Mouse (Mus musculus) stomach, embryonic 14.5 days (tissue): ENCODE data around the gene Tmem160. TPM values are rescaled to one million over a fixed set of nuclear protein-coding genes. Genes with fewer than 3 reads are reported as not detected.

ENCODE experiments used
- ATAC-seq: fragments of 200-750 bp; cut with Nextera tagmentation; 2 replicates; pipeline ENCODE4 v1.8.0; 2017; ENCODE audit warnings: low read depth, moderate TSS enrichment; ENCODE audit not compliant: insufficient number of reproducible peaks, insufficient read depth, low FRiP score
- H3K27ac ChIP-seq: fragments of 300-500 bp; sonication (generic); 2 replicates; pipeline ENCODE4 v1.5.1; 2014; ENCODE audit warnings: mild to moderate bottlenecking, low read length, moderate library complexity, mixed read lengths
- H3K27me3 ChIP-seq: fragments of 300-500 bp; sonication (generic); 2 replicates; pipeline ENCODE4 v1.6.1; 2014; ENCODE audit warnings: low read length, control low read depth, mixed read lengths; ENCODE audit not compliant: control insufficient read depth, insufficient read depth
- H3K36me3 ChIP-seq: fragments of 300-500 bp; sonication (generic); 2 replicates; pipeline ENCODE4 v1.6.1; 2014; ENCODE audit warnings: mild to moderate bottlenecking, control low read depth, low read length, moderate library complexity, mixed read lengths; ENCODE audit not compliant: control insufficient read depth, insufficient read depth
- H3K4me1 ChIP-seq: fragments of 300-500 bp; sonication (generic); 2 replicates; pipeline ENCODE4 v1.6.1; 2014; ENCODE audit warnings: low read length, control low read depth, mixed read lengths; ENCODE audit not compliant: control insufficient read depth, insufficient read depth
- H3K4me2 ChIP-seq: fragments of 300-500 bp; sonication (generic); replicated peaks from 2 replicates; pipeline ENCODE4 v1.6.1; 2014; ENCODE audit warnings: low read depth, low read length, control low read depth
- H3K4me3 ChIP-seq: fragments of 300-500 bp; sonication (generic); 2 replicates; pipeline ENCODE4 v1.5.1; 2014; ENCODE audit warnings: low read depth, low read length, control low read depth
- H3K9ac ChIP-seq: fragments of 300-500 bp; sonication (generic); replicated peaks from 2 replicates; pipeline ENCODE4 v1.6.1; 2014; ENCODE audit warnings: low read depth, mild to moderate bottlenecking, control low read depth, low read length, moderate library complexity, mixed read lengths
- H3K9me3 ChIP-seq: fragments of 300-500 bp; sonication (generic); 2 replicates; pipeline ENCODE4 v1.6.1; 2016; ENCODE audit warnings: low read depth, low read length, control low read depth; ENCODE audit not compliant: control insufficient read depth
- WGBS: fragments of 180-500 bp; shearing (Covaris S2); extraction: QIAGEN DNeasy Blood & Tissue Kit; methylation state at CpG from one replicate; pipeline ENCODE4 v1.1.7; 2014; 5-methylcytosine and 5-hydroxymethylcytosine counted together
- polyA plus RNA-seq: library from polyadenylated mRNA; unstranded; fragments of >200 nt; fragmentation: Nextera tagmentation; extraction: Ambion mirVana; gene quantifications from 2 replicates; pipeline ENCODE4 v1.2.1, GENCODE M21; 2014

The Tmem160 gene
- 53.9 and 55.7 TPM in 2 replicates for polyA plus RNA-seq

DNA sequence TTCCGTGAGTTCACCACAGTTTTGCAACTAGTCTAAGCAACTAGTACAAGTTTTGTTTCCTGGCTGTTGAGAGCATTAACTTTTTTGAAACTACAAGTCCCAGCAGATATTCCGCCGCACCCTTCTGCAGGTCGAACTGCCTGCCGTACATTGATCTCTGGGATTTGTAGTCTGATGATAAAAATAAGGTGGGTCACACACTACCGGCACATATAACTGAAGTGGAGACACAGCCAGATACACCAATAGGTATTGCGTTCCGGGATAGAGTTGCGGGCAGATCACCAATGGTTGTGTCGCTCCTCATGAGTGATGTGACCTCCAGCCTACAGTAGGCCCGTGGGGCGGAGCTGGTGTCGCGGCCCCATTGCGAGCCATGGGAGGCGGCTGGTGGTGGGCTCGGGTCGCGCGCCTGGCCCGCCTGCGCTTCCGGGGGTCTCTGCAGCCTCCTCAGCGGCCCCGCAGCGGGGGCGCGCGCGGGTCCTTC is at the start of gene Tmem160:
Gene Tmem160, plus strand, starts transcription at position 193 of the 487 bp plus-strand sequence.
- WGBS, result under 1% methylated on average over 30 of the region's 30 CpGs
- peak within 1 kb of the TSS; percentile 58 for H3K9ac ChIP-seq
- H3K4me1 ChIP-seq, result no peaks in the 10 kb centered on the region
- 0 out of 2 replicates have a peak, but pooled peaks cover 4% of the 10 kb centered on the region for H3K36me3 ChIP-seq
- peak within 1 kb of the TSS; percentile 83 for H3K4me3 ChIP-seq
- peak within 1 kb of the TSS; percentile 86 for H3K4me2 ChIP-seq
- H3K9me3 ChIP-seq, result no peaks in the 10 kb centered on the region
- H3K27me3 ChIP-seq, result no peaks in the 10 kb centered on the region
- H3K27ac ChIP-seq, result peak within 1 kb of the TSS; percentile 33; the same call in 1 of the 2 replicates
- peak; percentile 97 for ATAC-seq

DNA sequence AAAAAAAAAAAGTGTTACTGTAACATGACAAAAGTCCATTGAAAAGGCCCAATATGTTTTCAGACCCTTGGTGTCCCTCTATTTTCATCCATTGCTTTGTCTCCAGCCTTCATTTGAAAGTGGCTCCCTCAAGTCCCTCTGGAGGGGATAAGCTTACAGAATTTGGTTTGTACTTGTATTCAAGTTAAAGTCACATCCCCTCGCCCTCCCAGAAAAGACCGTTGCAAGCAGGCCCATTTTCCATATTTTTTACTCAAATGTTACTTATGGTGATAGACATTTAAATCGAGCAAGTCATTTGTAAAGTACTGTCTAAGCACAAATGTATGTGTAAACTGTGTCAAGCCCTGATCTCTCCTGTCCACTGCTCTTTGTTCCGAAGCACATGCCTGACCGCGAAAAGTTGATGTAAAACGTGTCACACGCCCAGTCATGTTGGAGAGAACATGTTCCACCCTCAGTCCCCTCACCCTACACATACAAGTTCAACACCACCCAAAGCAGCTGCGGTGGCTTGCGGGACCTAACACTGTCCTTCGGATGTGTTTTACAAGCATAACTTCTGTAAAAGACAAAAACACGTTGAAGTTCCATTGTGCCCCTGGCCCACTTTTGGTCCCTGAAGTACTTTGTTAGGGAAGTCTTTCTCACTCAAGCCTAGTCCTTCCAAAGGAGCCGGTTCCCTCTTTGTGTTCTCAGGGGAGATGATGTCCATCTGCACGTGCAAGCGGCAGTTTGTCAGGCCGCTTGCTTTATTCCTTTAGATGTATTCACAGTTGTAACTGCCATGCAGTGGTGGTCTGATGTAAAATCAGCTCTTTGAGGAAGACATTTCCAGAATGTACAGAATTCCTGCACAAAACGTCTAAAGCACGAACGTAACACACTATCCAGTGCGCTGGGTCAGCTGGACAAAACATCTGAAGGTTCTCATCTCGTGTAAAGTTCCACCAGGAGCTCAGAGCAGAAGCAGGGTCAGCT is 49.3 kb upstream of the Tmem160 start:
- 22% methylated on average over 21 of the region's 21 CpGs for WGBS

DNA sequence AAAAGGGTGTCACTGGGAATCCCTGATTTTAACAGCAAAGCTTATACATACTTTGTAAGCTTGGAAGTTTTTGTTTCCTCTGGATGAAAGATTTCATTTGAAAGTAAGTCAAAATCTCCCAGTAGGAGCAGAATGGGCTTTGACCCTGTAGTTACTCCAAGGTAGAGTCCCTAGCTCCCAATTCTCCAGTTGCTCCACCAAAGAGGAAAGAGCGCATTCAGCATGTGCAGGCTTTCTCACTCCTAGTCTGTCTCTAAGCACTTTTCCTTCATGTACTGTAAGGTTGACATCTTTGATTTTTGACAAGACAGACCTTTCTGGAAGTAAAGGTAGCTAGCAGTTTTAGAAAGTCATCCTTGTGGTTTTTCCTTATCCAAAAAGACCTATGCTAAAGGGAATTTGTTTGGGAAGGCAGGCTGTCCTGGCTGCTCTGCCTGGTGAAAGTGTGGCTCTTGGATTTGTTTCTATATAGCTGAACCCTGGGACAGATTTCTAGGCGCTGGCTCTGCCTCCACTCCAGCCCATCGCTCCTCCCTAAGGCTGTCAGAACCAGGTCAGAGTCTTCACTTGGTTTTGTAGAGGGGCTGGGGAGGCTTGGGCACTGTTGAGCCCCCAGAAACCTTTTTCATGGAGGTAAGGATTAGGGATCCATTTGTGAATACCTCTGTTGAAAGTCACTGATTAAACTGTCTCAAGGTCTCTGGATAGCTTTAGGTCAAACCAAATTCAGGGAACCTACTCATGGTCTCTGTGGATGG is 48.1 kb upstream of the Tmem160 start:
- no peaks in the 10 kb centered on the region for H3K36me3 ChIP-seq
- H3K9ac ChIP-seq, result peak overlapping the region; percentile 22; the same call in 1 of the 2 replicates
- H3K9me3 ChIP-seq, result no peaks in the 10 kb centered on the region
- 64% methylated on average over 3 of the region's 3 CpGs for WGBS
- H3K4me3 ChIP-seq, result no peak overlapping the region; the same call in 1 of the 2 replicates
- no peak for ATAC-seq
- peaks cover 28% of the 10 kb centered on the region for H3K4me1 ChIP-seq
- peak overlapping the region; percentile 30 for H3K4me2 ChIP-seq
- peak overlapping the region; percentile 88; the same call in 1 of the 2 replicates for H3K27ac ChIP-seq
- no peaks in the 10 kb centered on the region for H3K27me3 ChIP-seq

More for the DNA sequence above, 49.3 kb upstream of the Tmem160 start:
- Histone ChIP-seq H3K27ac (peak overlapping the region; percentile 100), H3K4me1 (peaks cover 33% of the 10 kb centered on the region), H3K9me3 (no peaks in the 10 kb centered on the region), H3K4me3 (peak overlapping the region; percentile 75), H3K36me3 (no peaks in the 10 kb centered on the region), H3K27me3 (no peaks in the 10 kb centered on the region), H3K4me2 (peak overlapping the region; percentile 98), H3K9ac (peak overlapping the region; percentile 100)
- ATAC-seq, result no peak

DNA sequence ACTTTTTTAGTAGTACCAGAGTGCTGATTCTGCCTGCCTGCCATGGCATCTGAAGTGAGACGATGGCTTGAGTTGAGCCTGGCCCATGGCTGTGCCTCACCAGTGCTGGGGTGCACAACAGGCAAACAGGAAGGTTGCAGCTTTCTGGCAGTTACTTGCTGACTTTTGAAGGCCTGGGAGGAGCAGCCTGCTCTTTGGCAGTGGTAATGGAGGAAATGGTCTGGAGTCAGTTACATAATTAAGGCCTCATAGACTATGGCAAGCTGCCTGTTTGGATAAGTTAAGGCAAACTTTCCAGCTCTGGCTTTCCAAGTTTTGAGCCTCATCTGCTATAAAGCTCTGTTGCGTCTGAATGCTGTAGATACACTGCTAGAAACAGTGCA is 47.5 kb upstream of the Tmem160 start:
- Histone ChIP-seq H3K4me2 (peak overlapping the region; percentile 30), H3K27me3 (no peaks in the 10 kb centered on the region), H3K4me1 (peaks cover 28% of the 10 kb centered on the region), H3K4me3 (no peak overlapping the region; the same call in 1 of the 2 replicates), H3K36me3 (no peaks in the 10 kb centered on the region), H3K9me3 (no peaks in the 10 kb centered on the region), H3K27ac (peak overlapping the region; percentile 88), H3K9ac (peak overlapping the region; percentile 22; the same call in 1 of the 2 replicates)
- ATAC-seq, result no peak
- 38% methylated on average over 2 of the region's 2 CpGs for WGBS

DNA sequence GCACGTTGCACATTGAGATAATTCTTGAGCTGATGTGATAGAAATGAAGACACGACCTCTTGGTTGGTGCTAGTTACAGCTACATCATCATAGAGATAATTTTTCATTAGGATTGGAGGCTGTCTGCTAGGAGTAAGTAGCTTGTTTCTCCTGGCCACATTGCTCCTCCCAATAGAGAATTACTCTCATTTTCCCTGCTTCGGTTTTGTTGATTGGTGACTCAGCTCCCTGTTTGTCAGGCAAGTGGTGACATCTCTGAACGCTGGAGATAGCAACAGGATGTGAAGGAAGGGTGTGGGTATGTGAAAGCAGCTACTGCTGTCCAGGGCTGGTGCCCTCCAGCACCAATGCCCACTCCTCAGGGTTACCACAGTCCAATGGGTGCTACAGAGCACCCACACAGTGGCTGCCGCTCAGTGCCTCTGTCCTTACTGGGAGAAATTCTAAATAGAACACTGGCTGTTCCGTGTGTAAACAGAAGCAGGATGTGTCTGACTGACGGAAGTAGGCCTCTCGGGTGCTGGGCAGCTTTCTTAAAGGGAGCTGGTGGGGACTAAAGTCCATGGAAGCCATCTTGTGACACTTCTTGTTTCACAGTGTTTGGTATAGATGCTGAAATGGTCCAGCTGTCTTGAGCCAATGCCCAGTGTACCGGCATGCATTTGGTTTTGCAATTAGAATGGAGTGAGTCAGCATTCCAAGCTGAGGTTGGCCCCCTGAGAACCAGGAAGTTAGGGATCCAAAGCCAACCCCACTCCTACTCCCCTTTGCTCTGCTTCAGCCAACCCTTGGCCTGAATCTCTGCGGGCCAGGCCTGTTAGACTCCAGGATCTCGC is 46.8 kb upstream of the Tmem160 start:
- Histone ChIP-seq H3K36me3 (no peaks in the 10 kb centered on the region), H3K27me3 (no peaks in the 10 kb centered on the region), H3K9ac (peak overlapping the region; percentile 22; the same call in 1 of the 2 replicates), H3K4me2 (peak overlapping the region; percentile 30), H3K4me1 (peaks cover 28% of the 10 kb centered on the region), H3K27ac (peak overlapping the region; percentile 88), H3K4me3 (no peak overlapping the region), H3K9me3 (no peaks in the 10 kb centered on the region)
- peak; percentile 49 for ATAC-seq
- 28% methylated on average over 11 of the region's 11 CpGs for WGBS

DNA sequence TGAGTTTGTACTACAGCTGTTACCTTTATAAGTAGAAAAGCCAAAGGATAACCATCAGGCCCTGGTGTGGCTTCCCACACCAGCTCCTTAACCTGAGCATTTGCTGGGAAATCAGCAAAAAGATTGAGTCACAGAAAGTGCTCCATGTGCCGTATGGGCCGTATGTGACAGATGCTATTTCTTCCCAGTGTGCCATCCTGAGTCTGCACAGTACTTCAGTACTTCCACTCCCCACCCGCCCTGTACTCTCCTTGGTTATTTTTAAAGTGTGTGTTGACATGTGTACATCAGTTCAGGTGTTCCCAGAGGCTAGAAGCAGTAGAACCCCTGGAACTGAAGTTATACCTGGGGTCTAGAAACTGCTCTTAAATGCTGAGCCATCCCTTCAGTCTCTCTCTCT is 45.6 kb upstream of the Tmem160 start:
- no peak overlapping the region for H3K4me3 ChIP-seq
- H3K4me2 ChIP-seq, result no peak overlapping the region
- H3K9me3 ChIP-seq, result no peaks in the 10 kb centered on the region
- H3K9ac ChIP-seq, result no peak overlapping the region
- peaks cover 30% of the 10 kb centered on the region for H3K4me1 ChIP-seq
- no peaks in the 10 kb centered on the region for H3K36me3 ChIP-seq
- no peaks in the 10 kb centered on the region for H3K27me3 ChIP-seq
- WGBS, result 86% methylated on average over 3 of the region's 3 CpGs
- H3K27ac ChIP-seq, result no peak overlapping the region
- ATAC-seq, result no peak

DNA sequence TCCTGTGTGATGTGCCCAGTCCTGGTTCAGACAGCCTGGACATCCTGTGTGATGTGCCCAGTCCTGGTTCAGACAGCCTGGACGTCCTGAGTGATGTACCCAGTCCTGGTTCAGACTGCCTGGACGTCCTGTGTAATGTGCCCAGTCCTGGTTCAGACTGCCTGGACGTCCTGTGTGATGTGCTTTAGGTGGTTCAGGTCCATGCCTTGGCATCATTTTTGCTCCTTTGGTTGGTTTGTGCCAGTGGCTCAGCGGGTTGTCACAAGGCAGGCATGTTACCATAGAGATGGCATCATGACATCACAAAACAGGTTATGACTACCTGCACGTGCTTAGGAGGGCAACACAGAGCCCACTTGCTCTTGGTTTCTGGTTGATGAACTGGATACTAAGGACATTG is 41.5 kb upstream of the Tmem160 start:
- no peak for ATAC-seq
- H3K27ac ChIP-seq, result no peak overlapping the region
- H3K9ac ChIP-seq, result no peak overlapping the region
- H3K27me3 ChIP-seq, result no peaks in the 10 kb centered on the region
- no peaks in the 10 kb centered on the region for H3K9me3 ChIP-seq
- no peak overlapping the region for H3K4me2 ChIP-seq
- 88% methylated on average over 5 of the region's 5 CpGs for WGBS
- H3K36me3 ChIP-seq, result no peaks in the 10 kb centered on the region; the same call in 1 of the 2 replicates
- H3K4me1 ChIP-seq, result peaks cover 16% of the 10 kb centered on the region
- H3K4me3 ChIP-seq, result no peak overlapping the region
